Mouse (Mus musculus) stomach, embryonic 15.5 days (tissue): ENCODE data around the gene Tnfaip8l1. TPM values are rescaled to one million over a fixed set of nuclear protein-coding genes. Genes with fewer than 3 reads are reported as not detected.
A peak's percentile ranks its signal among the peaks of the same experiment; 100 is the strongest.

Source experiments
- ATAC-seq: fragments of 200-750 bp; cut with Nextera tagmentation; 2 replicates; pipeline ENCODE4 v1.8.0; 2017; ENCODE audit warnings: low read depth, moderate number of reproducible peaks, moderate TSS enrichment; ENCODE audit not compliant: insufficient read depth, low FRiP score
- H3K27ac ChIP-seq: fragments of 300-500 bp; sonication (generic); 2 replicates; pipeline ENCODE4 v1.5.1; 2015; ENCODE audit warnings: mild to moderate bottlenecking, inconsistent platforms
- H3K27me3 ChIP-seq: fragments of 300-500 bp; sonication (generic); replicated peaks from 2 replicates; pipeline ENCODE4 v1.6.1; 2015; ENCODE audit warnings: inconsistent platforms
- H3K36me3 ChIP-seq: fragments of 300-500 bp; sonication (generic); 2 replicates; pipeline ENCODE4 v1.6.1; 2015; ENCODE audit warnings: inconsistent platforms
- H3K4me1 ChIP-seq: fragments of 300-500 bp; sonication (generic); 2 replicates; pipeline ENCODE4 v1.6.1; 2015; ENCODE audit warnings: inconsistent platforms
- H3K4me2 ChIP-seq: fragments of 300-500 bp; sonication (generic); 2 replicates; pipeline ENCODE4 v1.6.1; 2015; ENCODE audit warnings: mild to moderate bottlenecking, inconsistent platforms
- H3K4me3 ChIP-seq: fragments of 300-500 bp; sonication (generic); replicated peaks from 2 replicates; pipeline ENCODE4 v1.5.1; 2015; ENCODE audit warnings: inconsistent platforms
- H3K9ac ChIP-seq: fragments of 300-500 bp; sonication (generic); 2 replicates; pipeline ENCODE4 v1.6.1; 2015; ENCODE audit warnings: inconsistent platforms
- H3K9me3 ChIP-seq: fragments of 300-500 bp; sonication (generic); 2 replicates; pipeline ENCODE4 v1.6.1; 2016; ENCODE audit warnings: inconsistent platforms
- WGBS: fragments of 180-500 bp; shearing (Covaris S2); methylation state at CpG from one replicate; pipeline ENCODE4 v1.1.7; 2015; 5-methylcytosine and 5-hydroxymethylcytosine counted together
- polyA plus RNA-seq: library from polyadenylated mRNA; unstranded; fragments of >200 nt; fragmentation: Nextera tagmentation; extraction: Ambion mirVana; gene quantifications from 2 replicates; pipeline ENCODE4 v1.2.1, GENCODE M21; 2015

Tnfaip8l1 gene
- polyA plus RNA-seq, 1 experiment from 2014 or later = 13.2 TPM

GRCm38 (mm10) chr17:56194357-56194756 is 32.1 kb downstream of the Tnfaip8l1 start:
- no peaks in the 10 kb centered on the region for H3K9me3 ChIP-seq
- H3K27me3 ChIP-seq = no peaks in the 10 kb centered on the region
- no peak for ATAC-seq
- no peak overlapping the region for H3K27ac ChIP-seq
- no peaks in the 10 kb centered on the region for H3K4me1 ChIP-seq
- no peak overlapping the region for H3K9ac ChIP-seq
- peaks cover 54% of the 10 kb centered on the region for H3K36me3 ChIP-seq
- H3K4me2 ChIP-seq = no peak overlapping the region
- no peak overlapping the region for H3K4me3 ChIP-seq
- WGBS = 79% methylated on average over 12 of the region's 12 CpGs

- Histone ChIP-seq H3K9me3 (no peaks in the 10 kb centered on the region), H3K36me3 (peaks cover 51% of the 10 kb centered on the region), H3K4me1 (no peaks in the 10 kb centered on the region), H3K27me3 (no peaks in the 10 kb centered on the region), H3K4me3 (no peak overlapping the region), H3K27ac (no peak overlapping the region), H3K9ac (no peak overlapping the region), H3K4me2 (no peak overlapping the region)
- no peak for ATAC-seq
- 82% methylated on average over 13 of the region's 13 CpGs for WGBS
Measured at GRCm38 (mm10) chr17:56194765-56195164, 32.5 kb downstream of the Tnfaip8l1 start.

GRCm38 (mm10) chr17:56196860-56197259 is 34.6 kb downstream of the Tnfaip8l1 start:
- Histone ChIP-seq H3K27ac (no peak overlapping the region), H3K9ac (no peak overlapping the region), H3K4me2 (no peak overlapping the region), H3K36me3 (peaks cover 52% of the 10 kb centered on the region), H3K27me3 (no peaks in the 10 kb centered on the region), H3K4me1 (no peaks in the 10 kb centered on the region), H3K4me3 (no peak overlapping the region), H3K9me3 (no peaks in the 10 kb centered on the region)
- ATAC-seq = no peak
- WGBS = 69% methylated on average over 2 of the region's 2 CpGs

GRCm38 (mm10) chr17:56200586-56200985 is 38.3 kb downstream of the Tnfaip8l1 start:
- H3K27ac ChIP-seq = no peak overlapping the region
- H3K9ac ChIP-seq = no peak overlapping the region
- no peaks in the 10 kb centered on the region for H3K9me3 ChIP-seq
- H3K27me3 ChIP-seq = no peaks in the 10 kb centered on the region
- no peak overlapping the region for H3K4me3 ChIP-seq
- no peak for ATAC-seq
- no peaks in the 10 kb centered on the region for H3K4me1 ChIP-seq
- no peak overlapping the region for H3K4me2 ChIP-seq
- WGBS = 84% methylated on average over 9 of the region's 9 CpGs
- H3K36me3 ChIP-seq = peaks cover 70% of the 10 kb centered on the region

- Histone ChIP-seq H3K4me3 (no peak overlapping the region), H3K36me3 (peaks cover 79% of the 10 kb centered on the region), H3K9ac (no peak overlapping the region), H3K27me3 (no peaks in the 10 kb centered on the region), H3K4me1 (no peaks in the 10 kb centered on the region), H3K4me2 (no peak overlapping the region), H3K9me3 (no peaks in the 10 kb centered on the region), H3K27ac (no peak overlapping the region)
- ATAC-seq = no peak
- 67% methylated on average over 3 of the region's 3 CpGs for WGBS
Measured at GRCm38 (mm10) chr17:56201642-56202041, 39.4 kb downstream of the Tnfaip8l1 start.

GRCm38 (mm10) chr17:56202476-56202875 is 40.2 kb downstream of the Tnfaip8l1 start:
- 89% methylated on average over 8 of the region's 8 CpGs for WGBS
- no peaks in the 10 kb centered on the region for H3K27me3 ChIP-seq
- H3K4me1 ChIP-seq = 0 out of 2 replicates have a peak, but pooled peaks cover under 1% of the 10 kb centered on the region
- no peaks in the 10 kb centered on the region for H3K9me3 ChIP-seq
- no peak overlapping the region for H3K9ac ChIP-seq
- H3K4me3 ChIP-seq = no peak overlapping the region
- H3K36me3 ChIP-seq = peaks cover 76% of the 10 kb centered on the region
- H3K27ac ChIP-seq = no peak overlapping the region
- ATAC-seq = no peak
- no peak overlapping the region for H3K4me2 ChIP-seq

GRCm38 (mm10) chr17:56203729-56204128 is 41.5 kb downstream of the Tnfaip8l1 start:
- 0 out of 2 replicates have a peak, but pooled peaks cover 5% of the 10 kb centered on the region for H3K4me1 ChIP-seq
- H3K36me3 ChIP-seq = peaks cover 73% of the 10 kb centered on the region
- H3K9me3 ChIP-seq = no peaks in the 10 kb centered on the region
- H3K27me3 ChIP-seq = no peaks in the 10 kb centered on the region
- no peak overlapping the region for H3K27ac ChIP-seq
- ATAC-seq = no peak
- H3K4me2 ChIP-seq = no peak overlapping the region
- 62% methylated on average over 3 of the region's 3 CpGs for WGBS
- no peak overlapping the region for H3K9ac ChIP-seq
- no peak overlapping the region for H3K4me3 ChIP-seq

- H3K27ac ChIP-seq = no peak overlapping the region; the same call in 1 of the 2 replicates
- WGBS = 71% methylated on average over 10 of the region's 10 CpGs
- H3K4me1 ChIP-seq = 0 out of 2 replicates have a peak, but pooled peaks cover 5% of the 10 kb centered on the region
- H3K36me3 ChIP-seq = peaks cover 88% of the 10 kb centered on the region
- no peak overlapping the region for H3K9ac ChIP-seq
- H3K27me3 ChIP-seq = no peaks in the 10 kb centered on the region
- H3K9me3 ChIP-seq = no peaks in the 10 kb centered on the region
- ATAC-seq = peak; percentile 92
- H3K4me3 ChIP-seq = no peak overlapping the region
- H3K4me2 ChIP-seq = no peak overlapping the region
Measured at GRCm38 (mm10) chr17:56206276-56206884, 44.1 kb downstream of the Tnfaip8l1 start.

- Histone ChIP-seq H3K36me3 (peaks cover 85% of the 10 kb centered on the region), H3K4me1 (0 out of 2 replicates have a peak, but pooled peaks cover 5% of the 10 kb centered on the region), H3K9ac (no peak overlapping the region), H3K4me3 (no peak overlapping the region), H3K9me3 (no peaks in the 10 kb centered on the region), H3K27me3 (no peaks in the 10 kb centered on the region), H3K4me2 (no peak overlapping the region), H3K27ac (no peak overlapping the region; the same call in 1 of the 2 replicates)
- 83% methylated on average over 6 of the region's 6 CpGs for WGBS
- no peak for ATAC-seq
Measured at GRCm38 (mm10) chr17:56206986-56207674, 44.9 kb downstream of the Tnfaip8l1 start.

- Histone ChIP-seq H3K36me3 (peaks cover 76% of the 10 kb centered on the region), H3K9me3 (no peaks in the 10 kb centered on the region), H3K4me2 (no peak overlapping the region), H3K4me1 (peaks cover 12% of the 10 kb centered on the region; the same call in 1 of the 2 replicates), H3K27me3 (no peaks in the 10 kb centered on the region), H3K27ac (no peak overlapping the region), H3K9ac (no peak overlapping the region), H3K4me3 (no peak overlapping the region)
- ATAC-seq = no peak
- WGBS = 90% methylated on average over 9 of the region's 9 CpGs
Measured at GRCm38 (mm10) chr17:56207963-56208530, 45.8 kb downstream of the Tnfaip8l1 start.

- no peak overlapping the region for H3K4me2 ChIP-seq
- H3K9ac ChIP-seq = no peak overlapping the region
- H3K4me1 ChIP-seq = peaks cover 13% of the 10 kb centered on the region; the same call in 1 of the 2 replicates
- no peak overlapping the region for H3K4me3 ChIP-seq
- no peaks in the 10 kb centered on the region for H3K27me3 ChIP-seq
- no peak for ATAC-seq
- no peak overlapping the region for H3K27ac ChIP-seq
- H3K9me3 ChIP-seq = no peaks in the 10 kb centered on the region
- WGBS = 80% methylated on average over 3 of the region's 3 CpGs
- peaks cover 69% of the 10 kb centered on the region for H3K36me3 ChIP-seq
Measured at GRCm38 (mm10) chr17:56208821-56209220, 46.5 kb downstream of the Tnfaip8l1 start.

- H3K27me3 ChIP-seq = no peaks in the 10 kb centered on the region
- no peak overlapping the region for H3K4me2 ChIP-seq
- peaks cover 46% of the 10 kb centered on the region for H3K36me3 ChIP-seq
- no peak overlapping the region for H3K4me3 ChIP-seq
- H3K27ac ChIP-seq = no peak overlapping the region
- H3K4me1 ChIP-seq = peaks cover 13% of the 10 kb centered on the region; the same call in 1 of the 2 replicates
- peak; percentile 9; the same call in 1 of the 2 replicates for ATAC-seq
- H3K9me3 ChIP-seq = no peaks in the 10 kb centered on the region
- WGBS = 85% methylated on average over 2 of the region's 2 CpGs
- H3K9ac ChIP-seq = no peak overlapping the region
Measured at GRCm38 (mm10) chr17:56211090-56211489, 48.8 kb downstream of the Tnfaip8l1 start.
